Mouse (Mus musculus): ENCODE measurements around the gene Lin7b.
"Not testable (repeated sequence)": the region's sequence is repeated elsewhere in the genome, so short reads cannot be mapped to it uniquely, and the experiment has no call there.

Lin7b gene

DNA sequence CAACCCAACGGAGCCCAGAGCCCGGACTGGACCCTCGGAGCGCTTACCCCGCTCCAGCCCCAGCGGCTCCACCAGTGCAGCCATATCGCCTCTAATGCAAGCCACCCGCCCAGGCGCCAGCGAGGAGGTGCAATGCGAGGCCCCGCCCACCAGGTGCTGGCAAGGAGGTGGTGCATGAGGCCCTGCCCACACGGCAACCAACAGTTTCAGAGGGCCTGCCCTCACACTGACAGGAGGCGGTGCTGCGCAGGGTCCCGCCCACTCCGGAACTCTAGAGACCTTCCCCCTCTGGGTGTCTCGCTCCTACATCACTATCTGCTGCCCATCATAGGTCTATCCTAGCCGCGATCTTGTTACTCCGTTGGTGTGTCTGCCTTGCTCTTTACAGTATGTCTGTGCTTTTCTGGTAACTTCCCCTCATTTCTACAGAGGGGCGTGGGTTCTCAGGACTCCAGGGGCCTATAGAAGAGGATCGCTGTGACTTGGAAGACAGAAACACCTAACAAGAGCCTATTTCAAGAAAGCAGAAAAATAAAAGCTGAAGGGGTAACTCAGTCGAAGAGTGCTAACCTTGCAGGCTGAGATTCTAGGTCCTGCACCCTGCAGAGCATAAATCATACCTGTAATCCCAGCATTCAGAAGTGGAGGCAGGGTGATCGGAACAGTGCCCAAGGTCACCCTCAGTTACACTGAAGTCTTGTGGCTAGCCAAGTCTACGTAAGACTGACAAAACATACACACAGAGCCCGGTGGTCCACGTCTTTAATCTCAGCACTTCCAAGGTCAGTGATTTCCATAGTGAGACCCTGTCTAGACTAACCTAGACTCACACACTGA is at the start of gene Lin7b:
TSS of gene Lin7b (minus strand) at position 109 of the 837 bp plus-strand sequence.
- peak; percentile 95 for DNase-seq

DNA sequence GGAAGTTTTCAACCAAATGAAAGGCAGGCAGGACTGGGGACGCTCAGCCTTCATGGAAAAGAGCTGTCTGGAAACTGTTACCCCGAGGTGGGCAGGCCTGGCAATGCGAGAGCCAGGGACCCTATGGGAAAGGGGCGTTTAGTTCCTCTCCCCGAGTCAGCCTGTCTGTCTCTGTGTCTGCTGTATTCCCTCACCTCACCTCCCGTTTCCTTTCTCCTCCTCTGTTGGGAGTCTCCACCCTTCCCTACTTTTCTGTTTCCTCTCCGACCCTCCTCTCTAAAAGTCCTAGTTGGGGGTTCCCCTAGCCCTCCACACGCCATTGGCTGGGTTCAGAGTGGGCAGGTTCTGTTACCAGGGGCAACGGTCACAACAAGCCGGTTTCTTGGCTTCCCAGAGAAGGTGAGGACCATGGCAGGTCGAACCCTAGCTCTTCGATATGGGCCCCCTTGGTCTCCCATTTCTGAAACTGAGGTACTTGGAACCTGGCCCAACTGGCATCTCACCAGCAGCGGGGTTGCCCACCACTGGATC is 47.6 kb upstream of the Lin7b start:
- no peak for DNase-seq

DNA sequence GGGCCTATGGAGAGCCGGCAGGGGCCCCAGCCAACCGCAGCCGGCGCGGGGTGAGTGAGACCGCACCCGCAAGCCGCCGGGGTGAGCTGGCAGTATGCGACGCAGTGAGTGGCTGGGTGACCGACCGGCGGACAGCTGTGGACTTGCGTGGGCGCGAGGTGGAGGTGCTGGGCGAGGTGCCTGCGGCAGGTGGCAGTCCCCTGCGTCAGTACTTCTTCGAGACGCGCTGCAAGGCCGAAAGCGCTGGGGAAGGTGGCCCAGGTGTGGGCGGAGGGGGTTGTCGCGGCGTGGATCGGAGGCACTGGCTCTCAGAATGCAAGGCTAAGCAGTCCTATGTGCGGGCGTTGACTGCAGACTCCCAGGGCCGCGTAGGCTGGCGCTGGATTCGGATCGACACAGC is 45.3 kb upstream of the Lin7b start:
- DNase-seq = peak; percentile 55

DNA sequence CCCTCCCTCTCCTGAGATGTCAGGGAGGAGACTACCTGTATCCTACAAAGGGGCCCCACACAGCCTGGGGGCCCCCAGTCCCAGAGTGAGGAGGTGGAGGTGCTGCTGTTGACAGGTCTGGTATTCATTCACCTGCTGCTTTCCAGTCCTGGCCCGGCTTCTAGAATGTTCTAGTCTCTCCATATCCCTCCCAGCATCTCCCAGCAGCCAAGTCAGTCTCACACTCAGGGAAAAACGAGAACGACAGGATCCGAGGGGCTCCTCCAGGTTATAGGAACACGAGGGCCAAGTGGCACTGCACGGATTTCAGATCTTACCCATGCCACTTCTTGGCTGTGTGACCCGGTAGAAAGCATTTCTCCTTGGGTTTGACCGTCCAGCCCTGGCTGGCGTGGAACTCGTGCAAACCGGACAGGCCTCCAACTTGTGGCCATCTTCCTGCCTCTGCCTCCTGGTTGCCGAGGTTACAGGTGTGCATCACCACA is 44.4 kb upstream of the Lin7b start:
- DNase-seq = no peak

DNA sequence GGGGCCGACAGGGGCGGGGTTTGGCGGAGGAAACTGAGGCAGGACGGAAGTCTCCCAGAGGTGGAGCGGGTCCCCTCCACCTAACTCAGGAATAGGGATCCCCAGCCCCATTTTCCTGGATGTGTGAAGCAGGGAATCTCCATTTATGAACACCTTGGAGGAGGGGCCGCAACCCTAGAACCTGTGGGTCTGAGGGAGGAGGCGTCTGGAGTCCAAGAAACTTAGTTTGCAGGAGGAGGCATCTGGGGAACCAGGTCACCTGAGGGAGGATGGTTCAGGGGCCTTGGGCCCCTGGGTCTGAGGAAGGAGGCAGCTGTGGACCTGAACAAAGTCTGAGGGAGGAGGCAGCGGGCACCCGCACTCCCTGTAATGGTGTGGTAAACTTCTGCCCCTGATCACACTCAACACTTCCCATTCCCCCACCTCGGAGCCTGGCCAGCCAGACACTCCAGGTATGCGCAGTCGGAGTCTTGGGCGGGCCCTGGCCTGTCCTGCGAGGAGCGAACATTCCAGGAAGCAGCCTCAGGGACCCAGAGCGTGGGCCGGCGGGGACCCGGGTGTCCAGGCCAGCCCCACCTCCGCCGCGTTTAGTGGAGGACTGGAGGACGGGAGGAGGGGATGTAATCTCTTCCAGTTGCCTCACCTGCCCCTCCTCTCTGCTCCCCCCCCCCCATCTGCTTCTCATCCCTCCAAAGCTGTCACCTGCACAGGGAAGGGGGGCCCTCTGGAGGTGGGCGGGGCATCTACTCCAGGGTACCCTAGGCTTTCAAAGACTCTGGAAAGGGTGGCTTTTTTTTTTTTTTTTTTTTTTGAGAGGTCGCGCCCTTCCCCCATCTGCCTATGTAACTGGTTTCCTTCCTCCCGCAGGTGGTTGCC is 43.7 kb upstream of the Lin7b start:
- no peak for DNase-seq

DNA sequence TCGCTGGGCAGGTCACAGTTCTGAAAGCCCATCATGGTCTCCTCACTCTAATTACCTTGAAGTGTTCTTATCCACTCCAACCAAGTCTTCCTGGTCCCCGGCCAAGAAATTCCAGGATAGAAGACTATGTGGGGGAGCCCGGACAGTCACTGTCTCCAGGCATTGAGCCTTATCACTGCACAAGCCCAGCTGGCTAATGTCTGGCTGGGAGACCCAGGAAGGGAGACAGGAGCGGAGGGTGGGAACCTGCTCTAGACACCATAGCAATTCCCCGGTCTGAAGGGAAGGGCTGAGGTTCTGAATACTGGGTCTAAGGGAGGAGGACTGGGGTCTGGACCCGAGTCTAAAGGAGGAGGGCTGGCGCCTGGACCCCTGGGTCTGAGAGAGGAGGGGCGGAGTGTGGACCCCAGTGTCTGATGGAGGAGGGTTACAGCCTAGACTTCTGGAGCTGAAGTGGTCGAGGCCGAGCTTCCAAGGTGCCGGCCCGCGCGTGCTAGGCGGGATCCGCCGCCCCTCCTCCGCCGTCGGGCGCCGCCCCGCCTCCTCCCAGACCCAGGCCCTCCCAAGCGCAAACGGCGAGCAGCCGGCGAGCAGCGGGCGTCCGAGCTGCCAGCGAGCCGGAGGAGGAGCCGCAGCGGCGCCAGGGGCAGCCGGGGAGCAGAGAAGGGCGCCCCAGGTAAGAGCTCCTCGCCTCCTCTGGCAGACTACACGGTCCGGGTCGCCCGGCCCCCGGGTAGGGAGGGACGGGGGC is 42.9 kb upstream of the Lin7b start, which contains the start of gene Ntf5:
TSS of gene Ntf5 (plus strand) at position 583 of the 751 bp plus-strand sequence.
- DNase-seq = no peak

DNA sequence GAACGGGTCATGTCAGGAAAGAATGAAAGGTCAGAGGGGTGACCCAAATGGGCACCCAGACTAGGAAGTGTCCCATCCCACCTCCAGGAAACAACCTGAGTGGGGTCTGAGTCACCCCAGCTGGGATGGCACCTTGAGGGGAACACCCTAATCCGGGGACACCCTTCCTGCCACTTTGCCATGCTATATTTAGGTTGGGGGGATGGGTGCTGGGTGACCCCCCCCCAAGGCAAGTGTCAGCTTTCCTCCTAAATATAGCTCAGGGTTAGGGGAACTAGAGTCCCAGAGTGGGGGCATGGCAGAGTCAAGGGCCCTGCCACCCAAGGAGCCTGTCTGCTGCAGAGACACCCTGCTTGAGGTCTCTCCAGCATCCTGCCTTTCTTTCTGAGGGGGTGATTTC is 42.0 kb upstream of the Lin7b start:
- no peak for DNase-seq

DNA sequence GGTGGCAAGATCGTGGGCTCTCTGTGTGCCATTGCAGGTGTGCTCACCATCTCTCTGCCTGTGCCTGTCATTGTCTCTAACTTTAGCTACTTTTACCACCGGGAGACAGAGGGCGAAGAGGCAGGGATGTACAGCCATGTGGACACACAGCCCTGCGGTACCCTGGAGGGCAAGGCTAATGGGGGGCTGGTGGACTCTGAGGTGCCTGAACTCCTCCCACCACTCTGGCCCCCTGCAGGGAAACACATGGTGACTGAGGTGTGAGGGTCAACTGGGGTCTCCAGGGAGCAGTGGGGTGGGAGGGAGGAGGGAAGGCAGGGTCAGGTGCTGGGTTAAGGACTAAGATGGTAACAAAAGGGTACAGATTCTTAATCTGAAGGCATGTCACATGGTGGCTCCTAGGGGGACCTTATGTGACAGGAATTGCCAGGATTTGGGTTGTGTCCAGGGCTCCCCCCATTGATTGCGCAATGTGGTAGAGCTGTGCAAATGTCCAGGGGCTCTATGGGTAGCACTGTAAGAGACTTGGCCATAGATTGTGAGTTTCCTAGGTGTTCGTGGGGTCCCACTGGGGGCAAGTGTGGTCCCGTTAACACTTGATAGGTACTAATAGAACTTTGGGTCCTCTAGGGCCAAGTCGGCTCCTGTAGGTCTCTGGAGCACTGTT is 39.2 kb upstream of the Lin7b start:
- no peak for DNase-seq

DNA sequence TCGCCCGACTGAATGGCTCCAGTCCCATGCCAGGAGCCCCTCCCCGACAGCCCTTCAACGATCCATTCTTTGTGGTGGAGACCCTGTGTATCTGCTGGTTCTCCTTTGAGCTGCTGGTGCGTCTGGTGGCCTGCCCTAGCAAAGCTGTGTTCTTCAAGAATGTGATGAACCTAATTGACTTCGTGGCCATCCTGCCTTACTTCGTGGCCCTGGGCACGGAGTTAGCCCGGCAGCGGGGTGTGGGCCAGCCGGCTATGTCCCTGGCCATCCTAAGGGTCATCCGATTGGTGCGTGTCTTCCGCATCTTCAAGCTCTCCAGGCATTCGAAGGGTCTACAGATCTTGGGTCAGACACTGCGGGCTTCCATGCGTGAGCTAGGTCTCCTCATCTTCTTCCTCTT is 38.6 kb upstream of the Lin7b start:
- DNase-seq = no peak

DNA sequence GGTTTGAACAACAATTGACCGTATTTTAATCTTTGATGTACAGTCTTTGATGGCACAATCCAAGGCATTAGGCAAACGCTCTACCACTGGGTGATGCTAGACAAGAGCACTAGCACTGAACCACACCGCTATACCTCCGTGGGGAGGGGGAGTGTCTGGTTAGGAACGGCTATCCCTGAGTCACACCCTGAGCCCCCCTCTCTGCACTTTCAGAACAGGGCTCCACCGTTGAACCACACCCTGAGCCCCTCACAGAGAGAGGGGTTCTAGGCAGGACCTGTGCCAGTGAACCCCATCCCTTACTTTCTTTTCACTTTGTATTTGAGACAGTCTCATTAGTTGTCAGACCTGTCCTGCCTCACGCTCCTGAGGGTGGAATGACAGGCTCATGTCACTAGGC is 38.0 kb upstream of the Lin7b start:
- DNase-seq = no peak

DNA sequence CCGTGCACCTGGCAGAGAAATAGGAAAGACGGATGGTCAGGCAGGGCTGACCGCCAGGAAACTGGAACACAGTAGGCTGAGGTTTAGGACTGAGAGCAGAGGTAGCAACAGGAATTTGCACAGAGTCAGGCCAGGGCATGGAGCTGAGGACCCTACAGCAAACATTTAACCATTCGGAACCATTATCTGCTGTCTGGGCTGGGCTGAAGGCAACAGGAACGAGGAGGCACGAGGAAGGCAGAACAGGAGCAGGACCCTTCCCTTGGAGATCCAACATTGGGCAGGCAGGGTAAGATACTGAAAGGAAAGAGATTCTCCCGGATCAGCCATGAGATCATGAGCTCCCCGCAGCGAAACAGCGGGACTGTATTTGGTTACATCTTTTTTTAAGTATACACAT is 37.5 kb upstream of the Lin7b start:
- no peak for DNase-seq

DNA sequence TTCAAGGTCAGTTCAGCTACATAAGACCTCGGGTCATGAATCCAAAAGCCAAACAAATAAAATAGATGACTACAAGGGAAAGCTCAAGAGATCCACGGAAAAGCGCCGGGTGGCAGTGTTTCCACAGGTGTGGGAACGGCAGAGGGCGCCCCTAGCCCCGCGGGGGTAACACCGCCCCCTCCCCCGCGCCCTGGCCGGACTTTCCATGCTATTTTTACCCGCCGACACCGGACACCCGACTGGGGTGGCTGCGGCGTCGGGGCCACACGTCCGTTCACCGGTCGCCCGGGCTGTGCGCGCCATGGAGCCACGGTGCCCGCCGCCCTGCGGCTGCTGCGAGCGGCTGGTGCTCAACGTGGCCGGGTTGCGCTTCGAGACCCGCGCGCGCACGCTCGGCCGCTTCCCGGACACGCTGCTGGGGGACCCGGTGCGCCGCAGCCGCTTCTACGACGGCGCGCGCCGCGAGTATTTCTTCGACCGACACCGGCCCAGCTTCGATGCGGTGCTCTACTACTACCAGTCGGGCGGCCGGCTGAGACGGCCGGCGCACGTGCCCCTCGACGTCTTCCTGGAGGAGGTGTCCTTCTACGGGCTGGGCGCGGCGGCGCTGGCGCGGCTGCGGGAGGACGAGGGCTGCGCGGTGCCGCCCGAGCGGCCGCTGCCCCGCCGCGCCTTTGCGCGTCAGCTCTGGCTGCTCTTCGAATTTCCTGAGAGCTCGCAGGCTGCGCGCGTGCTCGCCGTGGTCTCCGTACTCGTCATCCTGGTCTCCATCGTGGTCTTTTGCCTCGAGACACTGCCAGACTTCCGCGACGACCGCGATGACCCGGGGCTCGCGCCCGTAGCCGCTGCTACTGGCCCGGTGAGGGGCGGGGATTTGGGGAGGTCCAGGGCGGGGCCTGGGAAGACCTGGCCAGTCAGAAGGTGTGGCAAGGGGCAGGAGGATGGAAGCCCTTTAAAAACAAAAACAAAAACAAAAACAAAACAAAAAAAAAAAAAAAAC is 36.1 kb upstream of the Lin7b start:
- DNase-seq = no peak

DNA sequence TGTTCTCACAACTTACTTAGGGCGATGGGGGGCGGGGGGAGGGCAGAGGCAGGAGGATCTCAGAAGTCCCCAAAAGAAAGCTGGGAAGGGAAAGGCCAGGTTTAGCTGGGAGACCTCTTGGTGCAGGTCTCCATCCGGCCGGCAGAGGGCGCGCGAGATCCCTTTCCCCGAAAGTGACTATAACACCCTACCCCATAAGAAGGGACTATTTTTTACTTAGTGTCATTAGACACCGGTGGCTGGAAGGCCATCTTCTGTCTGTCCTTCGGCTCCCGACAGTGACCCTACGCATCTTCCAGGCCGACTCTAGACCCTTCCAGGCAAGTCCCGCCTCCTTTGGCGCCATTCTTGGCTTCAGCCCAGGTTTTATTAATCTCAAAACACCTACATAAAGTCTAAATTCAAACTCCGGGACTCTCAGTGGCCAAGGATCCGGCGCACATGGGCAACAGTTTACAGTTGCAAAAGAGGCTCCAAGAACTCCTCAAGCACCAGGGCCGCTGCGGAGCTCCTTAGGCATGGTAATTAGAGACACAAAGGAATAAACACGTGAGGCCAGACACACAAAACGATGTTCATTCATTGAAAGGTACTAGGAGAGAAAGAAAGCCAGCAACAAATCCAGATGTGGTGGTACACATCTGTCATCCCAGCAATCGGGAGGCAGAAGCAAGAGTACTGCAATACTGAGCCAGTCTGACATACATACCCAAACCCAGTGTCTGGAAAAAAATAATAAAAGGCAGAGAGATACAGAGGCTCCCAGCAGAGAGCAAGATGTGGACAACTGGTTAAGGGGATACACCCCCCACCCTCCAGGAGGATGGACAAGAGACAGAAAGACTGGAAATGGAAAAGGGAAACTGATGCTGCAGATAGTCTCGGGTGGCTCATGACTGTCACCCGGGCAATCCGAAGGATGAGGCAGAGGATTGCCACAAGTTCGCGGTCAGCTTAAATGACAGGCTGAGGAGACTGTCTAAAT is 35.0 kb upstream of the Lin7b start, which contains the start of gene Kcna7:
TSS of gene Kcna7 (plus strand) at position 563 of the 985 bp plus-strand sequence.
- DNase-seq = peak; percentile 54

DNA sequence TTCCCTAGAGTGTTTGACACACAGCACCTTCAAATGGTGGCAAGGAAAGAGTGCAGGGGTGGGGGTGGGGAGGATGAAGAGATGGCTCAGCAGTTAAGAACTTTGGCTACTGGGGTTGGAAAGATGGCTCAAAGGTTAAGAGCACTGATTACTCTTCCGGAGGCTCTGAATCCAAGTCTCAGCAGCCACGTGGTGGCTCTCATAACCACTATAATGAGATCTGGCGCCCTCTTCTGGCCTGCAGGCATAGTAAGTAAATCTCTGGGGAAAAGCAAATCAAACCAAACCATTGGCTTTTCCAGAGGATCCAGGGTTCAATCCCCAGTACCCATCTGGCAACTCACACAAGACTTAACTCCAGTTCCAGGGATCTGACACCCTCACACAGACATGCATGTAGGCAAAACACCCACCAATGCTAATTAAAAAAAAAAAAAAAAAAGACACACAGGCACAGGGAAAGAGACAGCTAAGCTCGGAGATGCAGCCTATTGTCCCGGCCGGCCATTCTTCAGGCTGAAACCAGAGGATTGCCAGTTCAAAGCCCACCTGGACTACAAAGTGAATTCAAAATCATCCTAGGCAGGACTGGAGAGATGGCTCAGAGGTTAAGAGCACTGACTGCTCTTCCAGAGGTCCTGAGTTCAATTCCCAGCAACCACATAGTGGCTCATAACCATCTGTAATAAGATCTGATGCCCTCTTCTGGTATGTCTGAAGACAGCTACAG is 33.3 kb upstream of the Lin7b start:
- peak; percentile 33 for DNase-seq

DNA sequence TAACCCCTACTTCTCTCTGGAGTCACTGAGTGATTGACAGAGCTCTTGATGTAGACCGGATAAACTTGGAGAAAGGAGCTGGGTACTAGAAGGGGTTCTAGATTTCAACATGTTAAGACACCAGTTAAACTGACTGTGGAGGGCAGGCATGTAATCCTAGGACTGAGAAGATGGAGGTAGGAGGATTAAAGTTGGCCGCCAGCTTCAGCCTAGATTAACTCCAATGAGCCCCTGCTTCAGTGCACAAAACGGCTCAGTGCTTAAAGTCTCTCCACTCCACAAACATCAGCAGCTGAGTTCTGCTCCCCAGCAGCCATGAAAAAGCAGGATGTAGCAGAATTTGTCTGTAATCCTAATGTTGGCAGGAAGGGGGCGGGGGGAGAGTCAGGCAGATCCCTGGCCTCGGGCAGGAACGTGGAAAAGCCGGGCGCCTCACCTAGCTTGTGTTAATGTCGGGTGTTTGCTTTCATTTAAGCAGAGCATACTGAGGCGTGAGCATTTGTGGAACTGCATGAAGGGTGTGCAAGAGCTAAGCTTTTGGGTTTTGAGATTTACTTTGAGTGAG is 31.2 kb upstream of the Lin7b start:
- no peak for DNase-seq

DNA sequence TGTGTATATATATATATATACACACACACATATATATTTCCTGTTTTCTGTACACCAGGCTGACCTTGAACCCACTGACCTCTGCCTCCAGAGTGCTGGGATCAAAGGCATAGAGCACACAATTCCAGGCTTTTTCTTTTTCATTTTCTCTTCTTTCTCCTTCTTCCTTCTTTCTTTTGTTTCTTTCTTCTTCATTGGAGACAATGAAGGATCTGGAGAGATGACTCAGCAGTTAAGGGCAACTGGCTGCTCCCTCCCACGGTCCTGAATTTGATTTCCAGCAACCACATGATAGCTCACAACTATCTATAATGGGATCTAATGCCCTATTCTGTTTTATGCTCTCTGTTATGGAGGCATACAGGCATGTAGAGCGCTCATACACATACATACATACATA is 26.4 kb upstream of the Lin7b start:
- DNase-seq = no peak

DNA sequence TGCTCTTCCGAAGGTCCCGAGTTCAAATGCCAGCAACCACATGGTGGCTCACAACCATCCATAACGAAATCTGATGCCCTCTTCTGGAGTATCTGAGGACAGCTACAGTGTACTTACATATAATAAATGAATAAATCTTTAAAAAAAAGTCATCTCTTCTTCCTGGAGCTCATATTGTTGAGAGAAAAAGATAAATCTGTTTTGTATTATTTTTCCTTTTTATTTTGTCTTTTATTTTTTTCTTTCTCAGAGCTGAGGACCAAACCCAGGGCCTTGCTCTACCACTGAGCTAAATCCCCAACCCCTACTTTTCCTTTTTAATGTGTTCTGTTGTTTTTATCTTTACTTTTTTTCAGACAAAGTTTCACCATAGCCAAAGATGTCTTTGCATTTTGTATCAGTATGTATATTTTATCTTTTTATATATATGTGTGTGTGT is 26.0 kb upstream of the Lin7b start:
- DNase-seq = not testable (repeated sequence)
